ENCODE assay signal across 9 mouse cellular contexts in the genomic region with DNA sequence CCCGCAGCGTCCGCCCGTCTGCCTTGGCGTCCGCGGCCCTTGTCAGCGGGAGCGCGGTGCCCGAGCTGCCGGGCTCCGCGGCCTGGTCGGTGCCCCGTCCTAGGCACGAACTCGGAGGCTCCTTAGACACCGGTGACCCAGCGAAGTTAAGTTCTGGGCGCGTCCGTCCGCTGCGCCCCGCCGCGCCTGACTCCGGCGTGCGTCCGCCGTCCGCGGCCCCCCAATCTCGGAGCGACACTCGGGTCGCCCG. TPM values are rescaled to one million over a fixed set of nuclear protein-coding genes. Genes with fewer than 3 reads are reported as not detected.
DNase-seq lines count a peak whose midpoint lies in the region; ATAC-seq and TF ChIP-seq lines count a peak whose summit lies in the region.
"Had no signal": no experiment of that assay in that cellular context is flagged by ENCODE, and none has a peak within 500 bp of the region (broad histone marks: within the 10 kb centered on the region; RNA-seq: fewer than 3 reads in every experiment).

No protein-coding gene starts in this region.

- intact Hi-C loops in heart, postnatal 25 days (cut with DNase I), result loop anchor here (2.0 to 10.0 kb wide), 2 partner anchors 132 to 256 kb away; no protein-coding TSS in a partner anchor

- TF ChIP-seq RAD21 in MEL (IDR thresholded peaks at IDR 0.05; ENCODE audit: low read depth, low read length), result no peak

- TF ChIP-seq POLR2A in MEL (IDR thresholded peaks at IDR 0.05; ENCODE audit: control insufficient read depth in 1 of 2, insufficient read depth in 1 of 2, low read depth in 1 of 2, low read length in 2 of 2, poor library complexity in 1 of 2), result no peak

- ATAC-seq in heart, embryonic 15.5 days (replicated peaks; ENCODE audit: insufficient number of reproducible peaks, insufficient read depth, low FRiP score, low read depth), result no peak; the same call in 1 of the 2 replicates
- ATAC-seq in heart, postnatal 0 days (ENCODE audit: insufficient read depth, low read depth), result no peak
- no peak for ATAC-seq in liver, postnatal 0 days

- TF ChIP-seq EP300 in MEL (IDR thresholded peaks at IDR 0.05; ENCODE audit: low read depth in 1 of 2, low read length in 2 of 2), result no peak
- no peak for TF ChIP-seq EP300 in heart, postnatal 0 days (IDR thresholded peaks at IDR 0.05; ENCODE audit: low read depth)
- no peak for TF ChIP-seq EP300 in liver, postnatal 0 days (IDR thresholded peaks at IDR 0.05; ENCODE audit: low read depth)

- DNase-seq in heart, postnatal 25 days (ENCODE audit: low spot score), result no peak
- no peak for DNase-seq in MEL (ENCODE audit: low read depth, low spot score)
- peak; percentile 24 for DNase-seq in heart, postnatal 0 days (ENCODE audit: low spot score)
- no peak for DNase-seq in liver, postnatal 0 days
- DNase-seq in retina, embryonic 14.5 days (ENCODE audit: low spot score), result no peak
- no peak for DNase-seq in layer of hippocampus, postnatal 25 days (ENCODE audit: extremely low spot score in 1 of 2, low spot score in 1 of 2)
- DNase-seq in right cerebral cortex, adult 2 months (ENCODE audit: low spot score in 2 of 2), result no peak

- H3K4me3 ChIP-seq in heart, embryonic 15.5 days, result peak overlapping the region; percentile 89
- peak overlapping the region; percentile 77 to 96 for H3K4me3 ChIP-seq in MEL (ENCODE audit: control insufficient read depth in 1 of 2, insufficient read depth in 1 of 2, low read depth in 2 of 2, low read length in 2 of 2)
- peak overlapping the region; percentile 94 for H3K4me3 ChIP-seq in heart, postnatal 0 days (ENCODE audit: low read depth, low read length)
- H3K4me3 ChIP-seq in liver, postnatal 0 days (ENCODE audit: low read depth, low read length), result peak overlapping the region; percentile 92

- peaks cover 13% of the 10 kb centered on the region for H3K79me2 ChIP-seq in MEL (ENCODE audit: control insufficient read depth, insufficient read depth, low read length, poor library complexity)

- peak overlapping the region; percentile 96 for H3K4me2 ChIP-seq in heart, embryonic 15.5 days
- peak overlapping the region; percentile 94 for H3K4me2 ChIP-seq in heart, postnatal 0 days (ENCODE audit: low read depth, low read length)
- H3K4me2 ChIP-seq in liver, postnatal 0 days (ENCODE audit: low read depth, low read length), result peak overlapping the region; percentile 98

- no peaks in the 10 kb centered on the region for H3K9me3 ChIP-seq in heart, embryonic 15.5 days (replicated peaks)
- H3K9me3 ChIP-seq in MEL (replicated peaks; ENCODE audit: insufficient read depth, low read length), result no peaks in the 10 kb centered on the region
- no peaks in the 10 kb centered on the region for H3K9me3 ChIP-seq in heart, postnatal 0 days (replicated peaks; ENCODE audit: control insufficient read depth, low read length)
- H3K9me3 ChIP-seq in liver, postnatal 0 days (ENCODE audit: low read length), result no peaks in the 10 kb centered on the region

- 0 out of 2 replicates have a peak, but pooled peaks cover 12% of the 10 kb centered on the region for H3K27me3 ChIP-seq in heart, embryonic 15.5 days
- H3K27me3 ChIP-seq in MEL (ENCODE audit: control insufficient read depth in 1 of 2, insufficient read depth in 2 of 2, low read length in 2 of 2), result 0 out of 4 replicates have a peak, but pooled peaks cover 0 to 1% of the 10 kb centered on the region in 2 experiments
- H3K27me3 ChIP-seq in heart, postnatal 0 days (ENCODE audit: control insufficient read depth, insufficient read depth, low read length), result no peaks in the 10 kb centered on the region
- peaks cover 18% of the 10 kb centered on the region for H3K27me3 ChIP-seq in liver, postnatal 0 days (ENCODE audit: insufficient read depth, low read length)

- H3K9ac ChIP-seq in heart, embryonic 15.5 days, result peak overlapping the region; percentile 88
- peak overlapping the region; percentile 97 for H3K9ac ChIP-seq in MEL (ENCODE audit: control insufficient read depth, low read depth, low read length, poor library complexity, severe bottlenecking)
- H3K9ac ChIP-seq in heart, postnatal 0 days (replicated peaks; ENCODE audit: low read depth, low read length), result peak overlapping the region; percentile 87
- H3K9ac ChIP-seq in liver, postnatal 0 days (replicated peaks), result peak overlapping the region; percentile 92

- no peak for TF ChIP-seq CTCF in MEL (IDR thresholded peaks at IDR 0.05 in 2 of 3, conservative IDR thresholded peaks at IDR 0.05 in 1 of 3; ENCODE audit: control insufficient read depth in 1 of 3, insufficient read depth in 1 of 3, low read depth in 2 of 3, low read length in 3 of 3, poor library complexity in 1 of 3, severe bottlenecking in 1 of 3)
- TF ChIP-seq CTCF in heart, postnatal 0 days (IDR thresholded peaks at IDR 0.05; ENCODE audit: low read depth), result no peak
- TF ChIP-seq CTCF in liver, postnatal 0 days (IDR thresholded peaks at IDR 0.05; ENCODE audit: low read depth), result no peak

- no peaks in the 10 kb centered on the region for H3K36me3 ChIP-seq in heart, embryonic 15.5 days
- H3K36me3 ChIP-seq in MEL (ENCODE audit: control insufficient read depth in 1 of 2, insufficient read depth in 2 of 2, low read length in 2 of 2), result no peaks in the 10 kb centered on the region
- H3K36me3 ChIP-seq in heart, postnatal 0 days (replicated peaks; ENCODE audit: control insufficient read depth, insufficient read depth, low read length), result no peaks in the 10 kb centered on the region
- no peaks in the 10 kb centered on the region for H3K36me3 ChIP-seq in liver, postnatal 0 days (replicated peaks; ENCODE audit: insufficient read depth, low read length)
- H3K36me3 ChIP-seq: G1E had no signal

- H3K4me1 ChIP-seq in heart, embryonic 15.5 days (replicated peaks), result peaks cover 18% of the 10 kb centered on the region
- no peaks in the 10 kb centered on the region for H3K4me1 ChIP-seq in MEL (ENCODE audit: control insufficient read depth in 1 of 2, insufficient read depth in 2 of 2, low read length in 2 of 2)
- H3K4me1 ChIP-seq in heart, postnatal 0 days (ENCODE audit: control insufficient read depth, insufficient read depth), result peaks cover 5% of the 10 kb centered on the region
- peaks cover 13% of the 10 kb centered on the region for H3K4me1 ChIP-seq in liver, postnatal 0 days (ENCODE audit: insufficient read depth)

- peak overlapping the region; percentile 96 for H3K27ac ChIP-seq in heart, embryonic 15.5 days
- peak overlapping the region; percentile 61 for H3K27ac ChIP-seq in MEL (ENCODE audit: control insufficient read depth, low read depth, low read length)
- peak overlapping the region; percentile 96 for H3K27ac ChIP-seq in heart, postnatal 0 days (ENCODE audit: low read depth)
- peak overlapping the region; percentile 89 for H3K27ac ChIP-seq in liver, postnatal 0 days (ENCODE audit: low read depth)

- WGBS in heart, embryonic 15.5 days, result under 1% methylated on average over 40 of the region's 40 CpGs
- WGBS in heart, postnatal 0 days, result 1% methylated on average over 38 of the region's 40 CpGs
- under 1% methylated on average over 20 of the region's 40 CpGs for WGBS in liver, postnatal 0 days (ENCODE audit: insufficient replicate concordance)

TF ChIP-seq in MEL, 35 proteins besides CTCF, POLR2A, EP300 and RAD21:
- TF ChIP-seq MXI1 (IDR thresholded peaks at IDR 0.05; ENCODE audit: low read depth, low read length) (no peak), SIN3A (IDR thresholded peaks at IDR 0.05; ENCODE audit: low read length) (peak; percentile 11; the same call in 1 of the 2 replicates)

RNA-seq across cellular contexts. Expression of a gene that starts 0.3 kb away (rescaled TPM):
- polyA plus RNA-seq in heart, embryonic 15.5 days (2015; fragmentation: Nextera tagmentation; extraction: Ambion mirVana), result 5.4 and 7.1 TPM in 2 replicates
- total RNA-seq in heart, postnatal 25 days (2021), result 10 to 100 TPM; 11.6 to 13.2 TPM
- 0.31 and 0.42 TPM in 2 replicates for total RNA-seq in MEL (2012; rRNA removed)
- 1 to 10 TPM in 1 of 2 experiments, not detected in 1; 2.5 TPM for polyA plus RNA-seq in MEL (2012; ENCODE audit: insufficient read depth in 1 of 2, insufficient read length in 2 of 2, low read depth in 1 of 2, low replicate concordance in 2 of 2, missing spikeins in 1 of 2)
- 4.7 and 8.9 TPM in 2 replicates for total RNA-seq in heart, postnatal 0 days (2014; rRNA removed; ENCODE audit: low replicate concordance)
- 3.3 and 3.6 TPM in 2 replicates for polyA plus RNA-seq in heart, postnatal 0 days (2015; fragmentation: Nextera tagmentation; extraction: Ambion mirVana)
- 3.5 and 3.7 TPM in 2 replicates for polyA plus RNA-seq in liver, postnatal 0 days (2015; fragmentation: Nextera tagmentation; extraction: Ambion mirVana)
- 10 to 100 TPM; 20.5 to 21.1 TPM for total RNA-seq in layer of hippocampus, postnatal 25 days (2021)
- polyA plus RNA-seq: G1E had no signal
